Mouse (Mus musculus): ENCODE data around the gene Rnase13.

- TF ChIP-seq CTCF (IDR thresholded peaks at IDR 0.05; ENCODE audit: low read depth, low read length): no peak
- no peak for TF ChIP-seq POLR2A (IDR thresholded peaks at IDR 0.05; ENCODE audit: insufficient read depth, low read length)
Observed at GRCm38 (mm10) chr14:51912391-51913061, 10.0 kb downstream of the Rnase13 start.

All from ES-Bruce4 (cell line).